Mouse (Mus musculus) spleen, adult 2 months (tissue): ENCODE results near the gene Xk.
"Not testable (repeated sequence)": the region's sequence is repeated elsewhere in the genome, so short reads cannot be mapped to it uniquely, and the experiment has no call there.

ENCODE experiments used
- CTCF ChIP-seq: fragments of 200-500 bp; IDR thresholded peaks from 2 replicates; pipeline ENCODE4 v1.5.1; 2011; ENCODE audit warnings: mild to moderate bottlenecking, inconsistent platforms; ENCODE audit not compliant: insufficient read depth, insufficient read length, insufficient replicate concordance; ENCODE audit errors: extremely low read depth
- POLR2A ChIP-seq: fragments of 200-500 bp; IDR thresholded peaks from 2 replicates; pipeline ENCODE4 v1.6.1; 2011; ENCODE audit warnings: low read depth, low read length, inconsistent platforms

DNA sequence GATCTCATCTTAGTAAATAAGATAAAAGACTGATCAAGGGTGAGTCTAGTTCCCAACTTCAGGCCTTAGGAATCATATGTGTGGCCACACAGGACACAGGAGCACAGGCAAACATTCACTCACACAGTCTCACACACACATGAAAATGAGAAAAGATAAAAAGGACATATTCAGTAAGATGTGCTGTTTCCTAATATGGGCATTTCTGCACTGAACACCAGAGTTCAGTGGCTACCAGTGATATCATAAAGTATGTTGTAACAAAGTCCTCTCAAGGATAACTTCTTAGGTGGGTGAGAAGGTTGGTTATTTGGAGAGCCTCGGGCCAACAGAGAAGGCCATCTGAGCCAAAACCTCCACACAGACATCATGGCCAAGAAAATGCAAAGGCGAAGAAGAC lies 77.8 kb downstream of the Xk start, which contains the start of gene H2al1k:
- not testable (repeated sequence) for TF ChIP-seq POLR2A, CTCF
